ENCODE assay signal across 8 mouse cellular contexts in genomic region chr11:102217396-102217795, GRCm38 (mm10). TPM values are rescaled to one million over a fixed set of nuclear protein-coding genes. Genes with fewer than 3 reads are reported as not detected.
DNase-seq lines count a peak whose midpoint lies in the region; ATAC-seq and TF ChIP-seq lines count a peak whose summit lies in the region.

No protein-coding gene starts in this region.

- WGBS in heart, adult 2 months, result 18% methylated on average over 6 of the region's 6 CpGs
- 76% methylated on average over 6 of the region's 6 CpGs for WGBS in limb, embryonic 11.5 days

- no peak for TF ChIP-seq POLR2A in heart, adult 2 months (IDR thresholded peaks at IDR 0.05; ENCODE audit: insufficient read depth, low read depth, low read length)

- TF ChIP-seq EP300 in heart, adult 2 months (IDR thresholded peaks at IDR 0.05; ENCODE audit: insufficient read depth, low read depth, low read length), result no peak

- H3K4me3 ChIP-seq in heart, adult 2 months, result peak overlapping the region; percentile 68
- no peak overlapping the region for H3K4me3 ChIP-seq in limb, embryonic 11.5 days (ENCODE audit: low read depth, low read length)

- H3K27ac ChIP-seq in heart, adult 2 months, result peak overlapping the region; percentile 91
- H3K27ac ChIP-seq in limb, embryonic 11.5 days (replicated peaks; ENCODE audit: low read depth, low read length), result no peak overlapping the region

- H3K4me2 ChIP-seq in limb, embryonic 11.5 days (ENCODE audit: low read depth, severe bottlenecking), result peak overlapping the region; percentile 76; the same call in 1 of the 2 replicates

- no peak for ATAC-seq in limb, embryonic 11.5 days (ENCODE audit: insufficient number of reproducible peaks, low FRiP score, low TSS enrichment, low read depth)
- ATAC-seq in inflammation-experienced regulatory T-cells, adult 6 months, result no peak

- DNase-seq in heart, adult 2 months, result peak in 1 of 2 experiments; percentile 60
- no peak for DNase-seq in heart, postnatal 36 days
- peak; percentile 24 for DNase-seq in urinary bladder, adult 2 months (ENCODE audit: low spot score)
- no peak for DNase-seq in urinary bladder, postnatal 36 days (ENCODE audit: low spot score in 2 of 2)
- no peak for DNase-seq in limb, embryonic 11.5 days (ENCODE audit: low spot score)
- DNase-seq in adrenal gland, adult 18-20 months (ENCODE audit: low spot score in 2 of 2), result no peak
- no peak for DNase-seq in urinary bladder, postnatal 4 days (ENCODE audit: low spot score in 2 of 2)

- no peaks in the 10 kb centered on the region for H3K27me3 ChIP-seq in heart, adult 2 months (ENCODE audit: control insufficient read depth, insufficient read depth, low read length)
- H3K27me3 ChIP-seq in limb, embryonic 11.5 days (ENCODE audit: control insufficient read depth, insufficient read depth, low read length), result no peaks in the 10 kb centered on the region

- H3K9ac ChIP-seq in heart, adult 2 months (ENCODE audit: low read depth, low read length), result peak overlapping the region; percentile 74
- peak overlapping the region; percentile 18; the same call in 1 of the 2 replicates for H3K9ac ChIP-seq in limb, embryonic 11.5 days (ENCODE audit: low read length)

- peaks cover 3% of the 10 kb centered on the region; the same call in 1 of the 2 replicates for H3K36me3 ChIP-seq in heart, adult 2 months (ENCODE audit: control insufficient read depth, insufficient read depth, low read length)
- H3K36me3 ChIP-seq in limb, embryonic 11.5 days (ENCODE audit: control insufficient read depth, insufficient read depth, low read length), result no peaks in the 10 kb centered on the region; the same call in 1 of the 2 replicates

- peaks cover 48% of the 10 kb centered on the region for H3K4me1 ChIP-seq in heart, adult 2 months (ENCODE audit: control insufficient read depth, insufficient read depth, low read length)
- H3K4me1 ChIP-seq in limb, embryonic 11.5 days (ENCODE audit: control insufficient read depth, insufficient read depth, low read length), result peaks cover 49% of the 10 kb centered on the region

- intact Hi-C loops in heart, adult 2 months (cut with DNase I), result no loop called here
- intact Hi-C loops in heart, postnatal 36 days (cut with DNase I), result loop anchor here (5.0 kb wide), 2 partner anchors 215 to 235 kb away; partner anchors contain the start of genes Cfap97d1 and Grn

- H3K9me3 ChIP-seq in limb, embryonic 11.5 days (ENCODE audit: control insufficient read depth, low read length), result no peaks in the 10 kb centered on the region

- peaks cover 3% of the 10 kb centered on the region for H3K79me2 ChIP-seq in heart, adult 2 months (replicated peaks; ENCODE audit: control insufficient read depth, insufficient read depth, low read length)

- no peak for TF ChIP-seq CTCF in heart, adult 2 months (IDR thresholded peaks at IDR 0.05)

RNA-seq across cellular contexts. Expression of gene Hdac5, which starts 12.6 kb away (rescaled TPM):
- total RNA-seq in heart, adult 2 months (2021), result 100 to 1,000 TPM; 113 to 137 TPM
- 92.6 and 98.5 TPM in 2 replicates for polyA plus RNA-seq in heart, adult 2 months (2012; rRNA removed)
- total RNA-seq in heart, postnatal 36 days (2021), result 100 to 1,000 TPM; 141 to 143 TPM
- polyA plus RNA-seq in urinary bladder, adult 2 months (2012; rRNA removed), result 58.1 and 75.4 TPM in 2 replicates
- 21.3 and 24.0 TPM in 2 replicates for polyA plus RNA-seq in limb, embryonic 11.5 days (2014; fragmentation: Nextera tagmentation; extraction: Ambion mirVana)
- polyA plus RNA-seq in inflammation-experienced regulatory T-cells, adult 6 months (2017; shearing (Covaris generic)), result 1 to 10 TPM; 6.8 to 8.2 (median 7.7) TPM
- 100 to 1,000 TPM in 1 of 2 experiments, 10 to 100 TPM in 1; 79.1 to 115 TPM for total RNA-seq in adrenal gland, adult 18-20 months (2021)

RNA-seq across cellular contexts. Expression of gene G6pc3, which starts 28.0 kb away (rescaled TPM):
- total RNA-seq in heart, adult 2 months (2021), result 10 to 100 TPM; 44.8 to 50.6 TPM
- polyA plus RNA-seq in heart, adult 2 months (2012; rRNA removed), result 89.9 and 95.3 TPM in 2 replicates
- total RNA-seq in heart, postnatal 36 days (2021), result 10 to 100 TPM; 45.1 to 47.3 TPM
- 73.3 and 80.1 TPM in 2 replicates for polyA plus RNA-seq in urinary bladder, adult 2 months (2012; rRNA removed)
- 39.8 and 41.9 TPM in 2 replicates for polyA plus RNA-seq in limb, embryonic 11.5 days (2014; fragmentation: Nextera tagmentation; extraction: Ambion mirVana)
- polyA plus RNA-seq in inflammation-experienced regulatory T-cells, adult 6 months (2017; shearing (Covaris generic)), result 10 to 100 TPM; 18.7 to 39.7 (median 37.9) TPM
- 100 to 1,000 TPM; 121 to 128 TPM for total RNA-seq in adrenal gland, adult 18-20 months (2021)

RNA-seq across cellular contexts. Expression of gene BC030867, which starts 31.3 kb away (rescaled TPM):
- total RNA-seq in heart, adult 2 months (2021), result under 1 TPM; 0.26 to 0.32 TPM
- 0.45 and 0.56 TPM in 2 replicates for polyA plus RNA-seq in heart, adult 2 months (2012; rRNA removed)
- total RNA-seq in heart, postnatal 36 days (2021), result under 1 TPM; 0.14 to 0.25 TPM
- 0.41 TPM in 2 replicates for polyA plus RNA-seq in urinary bladder, adult 2 months (2012; rRNA removed)
- 26.9 and 27.8 TPM in 2 replicates for polyA plus RNA-seq in limb, embryonic 11.5 days (2014; fragmentation: Nextera tagmentation; extraction: Ambion mirVana)
- polyA plus RNA-seq in inflammation-experienced regulatory T-cells, adult 6 months (2017; shearing (Covaris generic)), result 1 to 10 TPM in 2 of 3 experiments, under 1 TPM in 1; 0.95 to 7.0 (median 1.5) TPM
- under 1 TPM in 1 of 2 experiments, not detected in 1; 0.46 TPM for total RNA-seq in adrenal gland, adult 18-20 months (2021)

RNA-seq across cellular contexts. Expression of gene Lsm12, which starts 32.3 kb away (rescaled TPM):
- 10 to 100 TPM; 49.4 to 50.2 TPM for total RNA-seq in heart, adult 2 months (2021)
- 32.5 and 42.4 TPM in 2 replicates for polyA plus RNA-seq in heart, adult 2 months (2012; rRNA removed)
- total RNA-seq in heart, postnatal 36 days (2021), result 10 to 100 TPM; 44.7 to 52.6 TPM
- 29.9 and 32.4 TPM in 2 replicates for polyA plus RNA-seq in urinary bladder, adult 2 months (2012; rRNA removed)
- polyA plus RNA-seq in limb, embryonic 11.5 days (2014; fragmentation: Nextera tagmentation; extraction: Ambion mirVana), result 74.5 and 88.5 TPM in 2 replicates
- 10 to 100 TPM; 58.3 to 99.6 (median 68.0) TPM for polyA plus RNA-seq in inflammation-experienced regulatory T-cells, adult 6 months (2017; shearing (Covaris generic))
- total RNA-seq in adrenal gland, adult 18-20 months (2021), result 100 to 1,000 TPM in 1 of 2 experiments, 10 to 100 TPM in 1; 83.9 to 102 TPM

RNA-seq across cellular contexts. Expression of gene Asb16, which starts 51.1 kb away (rescaled TPM):
- 1 to 10 TPM in 1 of 2 experiments, under 1 TPM in 1; 0.89 to 1.1 TPM for total RNA-seq in heart, adult 2 months (2021)
- 0.70 and 0.74 TPM in 2 replicates for polyA plus RNA-seq in heart, adult 2 months (2012; rRNA removed)
- 1 to 10 TPM in 1 of 2 experiments, under 1 TPM in 1; 0.73 to 1.1 TPM for total RNA-seq in heart, postnatal 36 days (2021)
- 0.63 and 0.65 TPM in 2 replicates for polyA plus RNA-seq in urinary bladder, adult 2 months (2012; rRNA removed)
- polyA plus RNA-seq in limb, embryonic 11.5 days (2014; fragmentation: Nextera tagmentation; extraction: Ambion mirVana), result 0.13 and 0.33 TPM in 2 replicates
- polyA plus RNA-seq in inflammation-experienced regulatory T-cells, adult 6 months (2017; shearing (Covaris generic)), result not detected
- under 1 TPM; 0.30 to 0.61 TPM for total RNA-seq in adrenal gland, adult 18-20 months (2021)
